Mouse (Mus musculus) forebrain, postnatal 0 days (tissue): ENCODE measurements around the gene Nfic. TPM values are rescaled to one million over a fixed set of nuclear protein-coding genes. Genes with fewer than 3 reads are reported as not detected.

Source experiments
- ATAC-seq: fragments of 200-750 bp; cut with Nextera tagmentation; 2 replicates; pipeline ENCODE4 v1.8.0; 2017; ENCODE audit warnings: mild to moderate bottlenecking, moderate library complexity
- DNase-seq: peaks from one replicate; pipeline ENCODE4 v3.0.0-alpha.2; 2015
- H3K27ac ChIP-seq: fragments of 300-500 bp; sonication (generic); 2 replicates; pipeline ENCODE4 v1.5.1; 2014; ENCODE audit warnings: low read depth, mild to moderate bottlenecking, antibody characterized with exemption, low read length, moderate library complexity, mixed read lengths
- H3K27me3 ChIP-seq: fragments of 300-500 bp; sonication (generic); 2 replicates; pipeline ENCODE4 v1.6.1; 2014; ENCODE audit warnings: mild to moderate bottlenecking, low read length, mixed read lengths; ENCODE audit not compliant: insufficient read depth
- H3K36me3 ChIP-seq: fragments of 300-500 bp; sonication (generic); 2 replicates; pipeline ENCODE4 v1.6.1; 2014; ENCODE audit warnings: mild to moderate bottlenecking, moderate library complexity; ENCODE audit not compliant: insufficient read depth
- H3K4me1 ChIP-seq: fragments of 300-500 bp; sonication (generic); 2 replicates; pipeline ENCODE4 v1.6.1; 2014; ENCODE audit warnings: antibody characterized with exemption; ENCODE audit not compliant: insufficient read depth
- H3K4me2 ChIP-seq: fragments of 300-500 bp; sonication (generic); 2 replicates; pipeline ENCODE4 v1.6.1; 2014; ENCODE audit warnings: low read depth, mild to moderate bottlenecking, moderate library complexity
- H3K4me3 ChIP-seq: fragments of 300-500 bp; sonication (generic); 2 replicates; pipeline ENCODE4 v1.5.1; 2014; ENCODE audit warnings: low read depth, low read length, mixed read lengths
- H3K9ac ChIP-seq: fragments of 300-500 bp; sonication (generic); 2 replicates; pipeline ENCODE4 v1.6.1; 2014; ENCODE audit warnings: mild to moderate bottlenecking
- H3K9me3 ChIP-seq: fragments of 300-500 bp; sonication (generic); 2 replicates; pipeline ENCODE4 v1.6.1; 2016; ENCODE audit warnings: low read length
- CTCF ChIP-seq: sonication (generic); IDR thresholded peaks from 2 replicates; pipeline ENCODE4 v1.5.1; 2016; ENCODE audit warnings: antibody characterized with exemption, control low read depth, low read depth
- WGBS: fragments of 180-500 bp; shearing (Covaris S2); extraction: QIAGEN DNeasy Blood & Tissue Kit; methylation state at CpG from one replicate; pipeline ENCODE4 v1.1.7; 2014; 5-methylcytosine and 5-hydroxymethylcytosine counted together
- polyA plus RNA-seq: library from polyadenylated mRNA; unstranded; fragments of >200 nt; fragmentation: Nextera tagmentation; extraction: Ambion mirVana; gene quantifications from 2 replicates; pipeline ENCODE4 v1.2.1, GENCODE M21; 2015
- total RNA-seq: library from RNA; depleted of rRNA; stranded (reverse); fragments of >200 nt; gene quantifications from 2 replicates; pipeline ENCODE4 v1.2.3, GENCODE M21; 2014

Nfic gene
- total and polyA plus RNA-seq, 2 experiments from 2014 or later: 14.5 to 23.1 TPM

DNA sequence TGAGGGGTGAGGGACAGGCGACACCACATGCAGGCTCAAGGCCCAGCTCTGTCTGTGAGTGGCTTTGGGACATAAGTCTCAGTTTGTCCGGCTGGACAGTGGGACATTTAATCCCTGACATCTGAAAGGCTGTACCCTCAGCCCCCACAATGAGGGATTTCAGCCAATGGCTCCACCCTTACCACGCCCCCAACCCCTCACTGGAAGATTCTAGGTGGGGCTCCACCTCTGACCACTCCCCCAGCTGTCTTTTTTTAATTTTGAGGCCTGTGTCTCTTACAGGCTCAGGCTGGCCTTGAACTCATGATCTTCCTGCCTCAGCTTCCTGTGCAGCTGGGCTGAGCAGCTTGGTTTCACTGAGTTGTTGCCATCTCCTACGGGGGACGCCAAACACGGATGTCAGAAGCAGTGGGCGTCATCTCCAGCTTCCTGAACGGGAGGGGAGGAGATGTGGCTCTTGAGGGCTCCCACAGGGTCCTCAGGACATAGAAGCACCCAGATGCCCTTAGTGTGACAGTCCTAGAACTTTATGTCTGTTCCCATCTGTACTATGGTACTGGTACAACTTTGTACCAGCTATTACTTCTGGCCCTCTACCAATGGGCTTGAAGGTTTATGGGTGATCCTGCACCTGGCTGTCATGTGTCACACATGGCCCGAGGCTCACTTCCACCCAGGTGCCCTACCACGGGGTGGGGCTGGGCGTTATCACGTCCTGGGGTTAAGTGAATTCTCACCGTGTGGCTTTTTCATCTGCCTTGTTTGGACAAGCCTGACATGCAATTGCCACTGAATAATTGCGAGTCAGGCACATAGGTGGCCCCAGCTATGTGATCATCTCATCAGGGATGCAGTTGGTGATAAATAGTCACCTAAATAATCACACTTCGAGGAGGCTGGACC, 20.8 kb downstream of the Nfic start:
- no peaks in the 10 kb centered on the region for H3K9me3 ChIP-seq
- H3K36me3 ChIP-seq: no peaks in the 10 kb centered on the region
- peak overlapping the region; percentile 4; the same call in 1 of the 2 replicates for H3K27ac ChIP-seq
- DNase-seq (no peak), ATAC-seq (no peak)
- no peaks in the 10 kb centered on the region for H3K27me3 ChIP-seq
- H3K4me1 ChIP-seq: peaks cover 12% of the 10 kb centered on the region; the same call in 1 of the 2 replicates
- no peak for TF ChIP-seq CTCF
- 59% methylated on average over 15 of the region's 15 CpGs for WGBS
- no peak overlapping the region for H3K4me2 ChIP-seq
- H3K9ac ChIP-seq: no peak overlapping the region
- no peak overlapping the region for H3K4me3 ChIP-seq

- Histone ChIP-seq H3K27ac (no peak overlapping the region), H3K9me3 (no peaks in the 10 kb centered on the region), H3K4me2 (no peak overlapping the region), H3K27me3 (no peaks in the 10 kb centered on the region), H3K9ac (no peak overlapping the region), H3K4me3 (no peak overlapping the region), H3K36me3 (no peaks in the 10 kb centered on the region), H3K4me1 (peaks cover 12% of the 10 kb centered on the region; the same call in 1 of the 2 replicates)
- WGBS: 66% methylated on average over 26 of the region's 26 CpGs
- TF ChIP-seq CTCF: no peak
- no peak for ATAC-seq
- no peak for DNase-seq
Measured at GRCm38 (mm10) chr10:81433541-81434289, 21.7 kb downstream of the Nfic start.

- no peaks in the 10 kb centered on the region for H3K27me3 ChIP-seq
- peak; percentile 97 for DNase-seq
- peak overlapping the region; percentile 53 for H3K4me2 ChIP-seq
- no peaks in the 10 kb centered on the region for H3K9me3 ChIP-seq
- no peaks in the 10 kb centered on the region for H3K36me3 ChIP-seq
- peak; percentile 90 for ATAC-seq
- peaks cover 12% of the 10 kb centered on the region; the same call in 1 of the 2 replicates for H3K4me1 ChIP-seq
- H3K4me3 ChIP-seq: peak overlapping the region; percentile 21
- WGBS: 3% methylated on average over 17 of the region's 17 CpGs
- H3K27ac ChIP-seq: no peak overlapping the region
- peak; percentile 1; the same call in 1 of the 2 replicates for TF ChIP-seq CTCF
- 0 out of 2 replicates have a peak overlapping the region, but pooled peaks have one; percentile 37 for H3K9ac ChIP-seq
Measured at GRCm38 (mm10) chr10:81432868-81433262, 22.6 kb downstream of the Nfic start.

DNA sequence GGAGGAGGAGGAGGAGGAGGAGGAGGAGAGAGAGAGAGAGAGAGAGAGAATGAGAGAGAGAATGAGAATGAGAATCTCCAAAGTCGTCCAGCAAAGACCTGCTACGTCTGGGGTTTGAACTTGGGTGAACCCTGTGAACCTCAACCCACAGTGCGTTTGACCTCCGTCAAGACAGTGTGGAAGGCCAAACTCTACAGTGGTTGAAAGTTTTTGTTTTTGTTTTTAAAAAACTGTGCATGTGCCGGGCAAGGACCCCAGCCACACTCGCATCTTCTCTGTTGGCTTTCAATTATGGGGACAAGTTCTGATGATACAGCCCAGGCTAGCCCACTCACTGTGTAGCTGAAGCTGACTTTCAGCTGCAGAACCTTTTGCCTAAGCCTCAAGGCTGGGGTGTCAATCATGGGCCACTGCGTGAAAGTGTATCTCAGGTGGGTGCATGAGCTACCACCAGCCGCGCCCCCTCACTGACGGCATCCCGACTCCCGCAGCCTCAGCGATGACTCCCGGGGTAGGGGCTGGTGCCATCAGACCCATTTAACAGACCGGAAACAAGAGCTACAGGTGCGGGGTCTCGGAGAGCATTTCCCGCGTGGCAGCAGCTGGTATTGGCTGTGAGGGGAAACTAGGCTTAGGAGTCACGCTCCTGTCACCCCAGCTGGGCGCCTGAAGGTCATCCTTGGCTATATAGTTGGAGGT, 23.1 kb downstream of the Nfic start:
- peak; percentile 24; the same call in 1 of the 2 replicates for TF ChIP-seq CTCF
- H3K4me3 ChIP-seq: peak overlapping the region; percentile 18
- 0 out of 2 replicates have a peak overlapping the region, but pooled peaks have one; percentile 6 for H3K9ac ChIP-seq
- no peak for DNase-seq
- peak overlapping the region; percentile 10; the same call in 1 of the 2 replicates for H3K27ac ChIP-seq
- ATAC-seq: peak; percentile 2
- no peaks in the 10 kb centered on the region for H3K9me3 ChIP-seq
- peak overlapping the region; percentile 53 for H3K4me2 ChIP-seq
- H3K27me3 ChIP-seq: no peaks in the 10 kb centered on the region
- WGBS: 62% methylated on average over 21 of the region's 21 CpGs
- H3K36me3 ChIP-seq: no peaks in the 10 kb centered on the region
- peaks cover 12% of the 10 kb centered on the region; the same call in 1 of the 2 replicates for H3K4me1 ChIP-seq

- peak; percentile 63 for DNase-seq
- no peaks in the 10 kb centered on the region for H3K36me3 ChIP-seq
- 21% methylated on average over 15 of the region's 15 CpGs for WGBS
- peak; percentile 2; the same call in 1 of the 2 replicates for ATAC-seq
- H3K27ac ChIP-seq: peak overlapping the region; percentile 94; the same call in 1 of the 2 replicates
- peak overlapping the region; percentile 81; the same call in 1 of the 2 replicates for H3K4me3 ChIP-seq
- H3K27me3 ChIP-seq: no peaks in the 10 kb centered on the region
- peak overlapping the region; percentile 80 for H3K4me2 ChIP-seq
- peaks cover 12% of the 10 kb centered on the region; the same call in 1 of the 2 replicates for H3K4me1 ChIP-seq
- H3K9ac ChIP-seq: peak overlapping the region; percentile 81; the same call in 1 of the 2 replicates
- no peak for TF ChIP-seq CTCF
- no peaks in the 10 kb centered on the region for H3K9me3 ChIP-seq
Measured at GRCm38 (mm10) chr10:81431526-81432168, 23.8 kb downstream of the Nfic start.
